Mouse (Mus musculus) hindbrain, embryonic 15.5 days (tissue): ENCODE results near the gene Gfy. TPM values are rescaled to one million over a fixed set of nuclear protein-coding genes. Genes with fewer than 3 reads are reported as not detected.

ENCODE experiments used
- ATAC-seq: fragments of 200-750 bp; cut with Nextera tagmentation; 2 replicates; pipeline ENCODE4 v1.8.0; 2017; ENCODE audit warnings: low read depth, moderate number of reproducible peaks, moderate TSS enrichment; ENCODE audit not compliant: low FRiP score
- H3K27ac ChIP-seq: fragments of 300-500 bp; sonication (generic); replicated peaks from 2 replicates; pipeline ENCODE4 v1.5.1; 2015; ENCODE audit warnings: mild to moderate bottlenecking, inconsistent platforms
- H3K27me3 ChIP-seq: fragments of 300-500 bp; sonication (generic); 2 replicates; pipeline ENCODE4 v1.6.1; 2015; ENCODE audit warnings: control low read depth, inconsistent platforms
- H3K36me3 ChIP-seq: fragments of 300-500 bp; sonication (generic); 2 replicates; pipeline ENCODE4 v1.6.1; 2015; ENCODE audit warnings: control low read depth, inconsistent platforms
- H3K4me1 ChIP-seq: fragments of 300-500 bp; sonication (generic); replicated peaks from 2 replicates; pipeline ENCODE4 v1.6.1; 2015; ENCODE audit warnings: control low read depth, inconsistent platforms
- H3K4me2 ChIP-seq: fragments of 300-500 bp; sonication (generic); 2 replicates; pipeline ENCODE4 v1.6.1; 2015; ENCODE audit warnings: moderate library complexity, mild to moderate bottlenecking, inconsistent platforms
- H3K4me3 ChIP-seq: fragments of 300-500 bp; sonication (generic); 2 replicates; pipeline ENCODE4 v1.5.1; 2015; ENCODE audit warnings: mild to moderate bottlenecking, inconsistent platforms
- H3K9ac ChIP-seq: fragments of 300-500 bp; sonication (generic); 2 replicates; pipeline ENCODE4 v1.6.1; 2015; ENCODE audit warnings: inconsistent platforms
- H3K9me3 ChIP-seq: fragments of 300-500 bp; sonication (generic); 2 replicates; pipeline ENCODE4 v1.6.1; 2016; ENCODE audit warnings: control low read depth, inconsistent platforms
- WGBS: fragments of 180-500 bp; shearing (Covaris S2); methylation state at CpG from one replicate; pipeline ENCODE4 v1.1.7; 2015; 5-methylcytosine and 5-hydroxymethylcytosine counted together
- polyA plus RNA-seq: library from polyadenylated mRNA; unstranded; fragments of >200 nt; fragmentation: Nextera tagmentation; extraction: Ambion mirVana; gene quantifications from 2 replicates; pipeline ENCODE4 v1.2.1, GENCODE M21; 2015

Gfy gene
- polyA plus RNA-seq, 1 experiment from 2014 or later: not detected

- Histone ChIP-seq H3K9me3 (no peaks in the 10 kb centered on the region), H3K36me3 (0 out of 2 replicates have a peak, but pooled peaks cover 10% of the 10 kb centered on the region), H3K4me1 (peaks cover 21% of the 10 kb centered on the region), H3K9ac (no peak overlapping the region), H3K27ac (no peak overlapping the region), H3K27me3 (peaks cover 56% of the 10 kb centered on the region), H3K4me3 (no peak overlapping the region), H3K4me2 (peak overlapping the region; percentile 65; the same call in 1 of the 2 replicates)
- no peak for ATAC-seq
- 75% methylated on average over 9 of the region's 9 CpGs for WGBS
Observed at GRCm38 (mm10) chr7:45162996-45163615, 16.3 kb downstream of the Gfy start.

GRCm38 (mm10) chr7:45162551-45162950 lies 16.8 kb downstream of the Gfy start:
- no peaks in the 10 kb centered on the region for H3K9me3 ChIP-seq
- H3K4me3 ChIP-seq: peak overlapping the region; percentile 43
- H3K27ac ChIP-seq: peak overlapping the region; percentile 74; the same call in 1 of the 2 replicates
- no peak for ATAC-seq
- peaks cover 16% of the 10 kb centered on the region for H3K4me1 ChIP-seq
- 0 out of 2 replicates have a peak, but pooled peaks cover 12% of the 10 kb centered on the region for H3K36me3 ChIP-seq
- whole genome bisulfite sequencing: 20% methylated on average over 6 of the region's 6 CpGs
- H3K4me2 ChIP-seq: peak overlapping the region; percentile 87
- peaks cover 51% of the 10 kb centered on the region for H3K27me3 ChIP-seq
- peak overlapping the region; percentile 38 for H3K9ac ChIP-seq

GRCm38 (mm10) chr7:45161612-45162473 lies 17.5 kb downstream of the Gfy start:
- Histone ChIP-seq H3K9me3 (no peaks in the 10 kb centered on the region), H3K4me2 (peak overlapping the region; percentile 87), H3K4me3 (peak overlapping the region; percentile 43), H3K27ac (peak overlapping the region; percentile 74), H3K36me3 (0 out of 2 replicates have a peak, but pooled peaks cover 13% of the 10 kb centered on the region), H3K9ac (peak overlapping the region; percentile 38), H3K27me3 (peaks cover 45% of the 10 kb centered on the region), H3K4me1 (peaks cover 16% of the 10 kb centered on the region)
- WGBS: 5% methylated on average over 35 of the region's 35 CpGs
- peak; percentile 93 for ATAC-seq

- Histone ChIP-seq H3K9me3 (no peaks in the 10 kb centered on the region), H3K27ac (no peak overlapping the region), H3K4me2 (no peak overlapping the region), H3K9ac (no peak overlapping the region), H3K4me1 (peaks cover 16% of the 10 kb centered on the region), H3K27me3 (peaks cover 35% of the 10 kb centered on the region), H3K4me3 (no peak overlapping the region), H3K36me3 (0 out of 2 replicates have a peak, but pooled peaks cover 13% of the 10 kb centered on the region)
- WGBS: 91% methylated on average over 3 of the region's 3 CpGs
- ATAC-seq: no peak
Observed at GRCm38 (mm10) chr7:45160866-45161265, 18.5 kb downstream of the Gfy start.

DNA sequence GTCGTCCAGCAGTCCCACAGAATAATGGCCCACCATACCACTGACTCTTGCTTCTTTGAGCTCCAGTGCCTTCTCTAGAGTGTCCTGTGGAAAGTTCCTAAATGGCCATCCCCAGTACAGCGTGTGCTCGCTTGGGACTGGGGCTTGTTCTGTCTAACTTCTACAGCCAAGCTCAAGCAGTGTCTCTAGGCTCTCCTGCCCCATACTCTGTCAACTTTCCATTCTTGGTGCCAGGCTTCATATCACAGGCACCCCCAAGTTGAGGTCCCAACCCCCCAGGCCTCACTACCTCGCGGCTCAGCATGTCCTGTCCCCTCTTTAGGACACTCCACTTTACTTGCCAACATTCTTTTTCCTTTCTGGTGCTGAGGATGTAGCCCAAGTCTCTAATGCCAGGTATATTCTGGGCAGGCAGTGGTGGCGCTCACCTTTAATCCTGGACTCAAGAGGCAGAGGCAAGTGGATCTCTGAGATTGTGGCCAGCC lies 19.0 kb downstream of the Gfy start:
- WGBS: 95% methylated on average over 6 of the region's 6 CpGs
- Histone ChIP-seq H3K27me3 (peaks cover 30% of the 10 kb centered on the region), H3K27ac (no peak overlapping the region)

DNA sequence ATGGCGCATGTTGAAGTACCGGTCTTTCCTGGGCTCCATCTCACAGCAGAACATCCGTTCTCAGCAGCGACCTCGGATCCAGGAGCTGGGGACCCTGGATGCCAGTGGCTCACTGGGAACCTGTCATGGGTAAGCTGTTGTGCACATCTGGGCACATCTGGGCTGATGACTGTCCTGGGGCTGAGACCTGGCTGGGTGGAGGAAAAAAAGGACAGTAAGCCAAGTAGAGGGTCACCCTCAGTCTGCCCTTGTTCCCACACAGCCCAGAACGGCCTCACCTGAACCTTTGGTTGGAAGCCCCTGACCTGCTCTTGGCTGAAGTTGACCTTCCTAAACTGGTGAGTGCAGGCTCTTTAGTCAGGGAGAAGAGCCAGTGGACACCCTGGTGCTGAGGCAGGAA lies 20.4 kb downstream of the Gfy start:
- 95% methylated on average over 6 of the region's 6 CpGs for WGBS
- ATAC-seq: no peak
- Histone ChIP-seq H3K27me3 (peaks cover 17% of the 10 kb centered on the region), H3K4me1 (peaks cover 25% of the 10 kb centered on the region), H3K4me3 (no peak overlapping the region), H3K9me3 (no peaks in the 10 kb centered on the region), H3K9ac (no peak overlapping the region), H3K27ac (no peak overlapping the region), H3K36me3 (0 out of 2 replicates have a peak, but pooled peaks cover 13% of the 10 kb centered on the region), H3K4me2 (no peak overlapping the region)

More for the DNA sequence above, 19.0 kb downstream of the Gfy start:
- H3K9me3 ChIP-seq: no peaks in the 10 kb centered on the region
- 0 out of 2 replicates have a peak, but pooled peaks cover 13% of the 10 kb centered on the region for H3K36me3 ChIP-seq
- H3K4me1 ChIP-seq: peaks cover 20% of the 10 kb centered on the region
- no peak for ATAC-seq
- no peak overlapping the region for H3K4me3 ChIP-seq
- no peak overlapping the region for H3K9ac ChIP-seq
- H3K4me2 ChIP-seq: no peak overlapping the region

GRCm38 (mm10) chr7:45157459-45157858 lies 21.9 kb downstream of the Gfy start:
- H3K27ac ChIP-seq: no peak overlapping the region
- H3K27me3 ChIP-seq: peaks cover 1% of the 10 kb centered on the region; the same call in 1 of the 2 replicates
- no peak overlapping the region for H3K9ac ChIP-seq
- H3K4me2 ChIP-seq: no peak overlapping the region
- peaks cover 23% of the 10 kb centered on the region for H3K4me1 ChIP-seq
- H3K9me3 ChIP-seq: no peaks in the 10 kb centered on the region
- 85% methylated on average over 14 of the region's 14 CpGs for whole genome bisulfite sequencing
- 0 out of 2 replicates have a peak, but pooled peaks cover 13% of the 10 kb centered on the region for H3K36me3 ChIP-seq
- no peak overlapping the region for H3K4me3 ChIP-seq
- ATAC-seq: no peak

- Histone ChIP-seq H3K4me3 (no peak overlapping the region), H3K9ac (no peak overlapping the region), H3K27ac (no peak overlapping the region), H3K4me2 (no peak overlapping the region), H3K36me3 (0 out of 2 replicates have a peak, but pooled peaks cover 13% of the 10 kb centered on the region), H3K4me1 (peaks cover 18% of the 10 kb centered on the region), H3K27me3 (no peaks in the 10 kb centered on the region), H3K9me3 (no peaks in the 10 kb centered on the region)
- 93% methylated on average over 15 of the region's 15 CpGs for WGBS
- ATAC-seq: no peak
Observed at GRCm38 (mm10) chr7:45156206-45156605, 23.2 kb downstream of the Gfy start.

GRCm38 (mm10) chr7:45155590-45155989 lies 23.8 kb downstream of the Gfy start:
- Histone ChIP-seq H3K4me1 (peaks cover 18% of the 10 kb centered on the region), H3K4me2 (peak overlapping the region; percentile 83), H3K27ac (no peak overlapping the region), H3K9me3 (no peaks in the 10 kb centered on the region), H3K9ac (no peak overlapping the region), H3K4me3 (0 out of 2 replicates have a peak overlapping the region, but pooled peaks have one; percentile 80), H3K36me3 (0 out of 2 replicates have a peak, but pooled peaks cover 11% of the 10 kb centered on the region), H3K27me3 (no peaks in the 10 kb centered on the region)
- no peak for ATAC-seq
- WGBS: 86% methylated on average over 9 of the region's 9 CpGs

DNA sequence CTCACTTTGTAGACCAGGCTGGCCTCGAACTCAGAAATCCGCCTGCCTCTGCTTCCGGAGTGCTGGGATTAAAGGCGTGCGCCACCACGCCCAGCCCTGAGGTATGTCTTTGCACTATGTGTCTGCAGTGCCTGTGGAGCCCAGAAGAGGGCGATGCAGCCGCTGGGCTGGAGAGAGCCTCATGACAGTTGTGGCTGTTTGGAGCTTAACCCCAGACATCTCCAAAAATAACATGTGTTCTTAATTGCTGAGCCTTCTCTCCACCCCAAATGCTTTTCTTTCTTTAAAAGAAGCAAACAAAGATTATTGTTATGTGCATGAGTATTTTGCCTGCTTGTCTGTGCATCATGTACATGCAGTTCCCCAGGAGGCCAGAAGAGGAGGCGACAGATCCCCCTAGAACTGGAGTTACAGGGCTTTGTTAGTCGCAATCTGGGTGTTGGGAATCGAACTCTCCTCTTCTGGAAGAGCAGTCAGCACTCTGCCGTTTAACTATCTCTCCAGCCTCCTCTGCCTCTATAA lies 24.3 kb downstream of the Gfy start:
- Histone ChIP-seq H3K9me3 (no peaks in the 10 kb centered on the region), H3K4me2 (peak overlapping the region; percentile 83), H3K27me3 (no peaks in the 10 kb centered on the region), H3K36me3 (0 out of 2 replicates have a peak, but pooled peaks cover 9% of the 10 kb centered on the region), H3K4me3 (peak overlapping the region; percentile 80), H3K4me1 (peaks cover 18% of the 10 kb centered on the region), H3K27ac (peak overlapping the region; percentile 98), H3K9ac (peak overlapping the region; percentile 67; the same call in 1 of the 2 replicates)
- ATAC-seq: no peak
- 80% methylated on average over 12 of the region's 12 CpGs for WGBS

- H3K9ac ChIP-seq: peak within 1 kb of the TSS; percentile 67
- H3K27me3 ChIP-seq: no peaks in the 10 kb centered on the region
- whole genome bisulfite sequencing: 5% methylated on average over 69 of the region's 69 CpGs
- H3K27ac ChIP-seq: peak within 1 kb of the TSS; percentile 98
- no peaks in the 10 kb centered on the region for H3K9me3 ChIP-seq
- H3K4me1 ChIP-seq: peaks cover 18% of the 10 kb centered on the region
- ATAC-seq: peak; percentile 97
- H3K36me3 ChIP-seq: 0 out of 2 replicates have a peak, but pooled peaks cover 6% of the 10 kb centered on the region
- peak within 1 kb of the TSS; percentile 83 for H3K4me2 ChIP-seq
- H3K4me3 ChIP-seq: peak within 1 kb of the TSS; percentile 80
Observed at GRCm38 (mm10) chr7:45154096-45154992, 25.0 kb downstream of the Gfy start, which contains the start of the genes Pih1d1 and Aldh16a1. Gene Pih1d1, plus strand, starts transcription at chr7:45154303. Gene Aldh16a1, minus strand, starts transcription at chr7:45154584.
